Mouse (Mus musculus) neural tube, postnatal 0 days (tissue): Measurements from ENCODE around the gene Olfr464. TPM values are rescaled to one million over a fixed set of nuclear protein-coding genes. Genes with fewer than 3 reads are reported as not detected.

Experiments
- polyA plus RNA-seq: library from polyadenylated mRNA; unstranded; fragments of >200 nt; fragmentation: Nextera tagmentation; extraction: Ambion mirVana; gene quantifications from 2 replicates; pipeline ENCODE4 v1.2.1, GENCODE M21; 2015

Gene Olfr464
- 0.25 and 0.47 TPM in 2 replicates for polyA plus RNA-seq

DNA sequence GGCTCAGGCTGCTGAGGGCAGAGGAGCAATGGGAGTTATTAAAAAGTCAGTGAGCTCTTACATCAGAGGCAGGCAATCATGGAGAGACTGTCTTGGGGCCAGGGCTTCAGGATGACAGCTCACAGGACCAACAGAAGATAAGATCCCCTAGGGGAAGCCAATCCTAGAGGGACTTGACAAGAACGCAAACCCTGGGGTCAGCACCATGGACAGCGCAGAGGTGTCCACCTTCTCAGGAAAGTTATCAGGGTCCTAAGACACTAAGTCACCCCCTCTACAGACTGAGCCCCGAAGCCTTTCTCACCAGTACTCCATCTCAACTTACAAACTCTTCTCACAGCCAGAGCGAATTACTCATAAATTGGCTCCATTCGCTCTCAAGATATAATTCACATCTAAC, at the start of gene Olfr464:
TSS of gene Olfr464 (minus strand) at position 2 of the 400 bp plus-strand sequence.

DNA sequence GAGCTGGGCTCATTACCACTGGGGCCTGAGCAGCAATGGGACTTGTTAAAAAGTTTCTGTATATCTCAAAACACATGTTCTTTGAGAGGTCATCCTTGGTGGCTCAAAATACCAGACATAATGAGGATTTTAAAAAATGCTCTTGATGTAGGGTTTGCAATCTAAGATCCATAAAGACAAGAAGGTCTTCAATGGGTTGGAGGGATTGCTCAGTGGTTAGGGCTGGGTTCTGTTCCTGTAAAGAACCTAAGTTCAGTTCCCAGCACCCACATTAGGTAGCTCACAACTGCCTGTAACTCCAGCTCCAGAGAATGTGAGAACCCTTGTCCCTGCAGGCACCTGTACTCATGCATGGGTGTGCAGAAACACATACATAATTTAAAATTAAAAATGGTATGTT, 23.5 kb downstream of the Olfr464 start, which contains the start of gene Olfr463:
TSS of gene Olfr463 (minus strand) at position 101 of the 400 bp plus-strand sequence.

DNA sequence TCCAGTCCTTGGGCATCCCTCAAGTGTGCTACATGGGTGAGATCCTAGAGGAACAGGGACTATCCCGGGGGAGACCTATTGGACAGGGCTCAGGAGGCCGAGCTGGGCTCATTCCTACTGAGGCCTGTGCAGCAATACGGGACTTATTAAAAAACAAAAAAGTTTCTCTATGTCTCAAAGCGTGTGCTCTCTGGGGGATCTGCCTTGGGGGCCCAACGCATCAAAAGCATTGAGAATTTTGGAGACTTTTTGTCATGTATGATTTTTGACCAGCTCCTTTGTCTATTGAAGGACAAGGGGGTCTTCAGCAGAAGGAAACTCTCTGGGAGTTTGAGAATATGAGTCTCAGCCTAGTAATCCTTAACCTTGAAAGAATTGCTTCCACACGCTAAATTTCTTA, 28.6 kb downstream of the Olfr464 start, which contains the start of gene Olfr462:
TSS of gene Olfr462 (minus strand) at position 101 of the 400 bp plus-strand sequence.

DNA sequence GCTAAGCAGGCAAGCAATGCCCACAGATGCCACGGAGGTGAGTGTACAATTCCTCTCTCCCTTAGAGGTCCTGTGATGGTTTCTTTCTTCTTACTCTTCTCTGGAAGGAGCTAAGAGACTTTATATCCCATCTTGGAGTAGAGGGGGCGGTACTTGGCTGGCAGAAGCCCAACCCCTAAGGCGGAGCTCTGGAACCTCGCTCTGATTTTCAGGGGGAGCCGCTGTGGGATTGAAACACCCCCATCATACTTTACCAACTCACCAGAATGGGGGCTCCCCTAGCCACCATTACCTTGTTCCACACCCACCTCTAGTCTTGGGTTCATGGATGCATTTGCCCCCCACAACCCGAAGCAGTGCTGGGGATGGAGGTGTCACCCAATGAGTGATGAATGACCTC, 45.3 kb downstream of the Olfr464 start, which contains the start of gene Epx:
TSS of gene Epx (minus strand) at position 101 of the 400 bp plus-strand sequence.

Other genes starting within 250 kb of the Olfr464 start
- 124 and 135 TPM in 2 replicates for gene Supt4a, start 183.4 kb downstream of the Olfr464 start, polyA plus RNA-seq
- gene Tspoap1, start 160.4 kb downstream of the Olfr464 start, polyA plus RNA-seq = 28.1 and 43.5 TPM in 2 replicates
- 0.27 TPM in 1 of 2 replicates, not detected in the other for gene Mpo, start 127.4 kb downstream of the Olfr464 start, polyA plus RNA-seq
- gene Lpo, start 92.7 kb downstream of the Olfr464 start, polyA plus RNA-seq = 2.7 and 3.0 TPM in 2 replicates
- gene Mks1, start 67.8 kb downstream of the Olfr464 start, polyA plus RNA-seq = 7.0 TPM in 2 replicates
- gene Epx, start 45.4 kb downstream of the Olfr464 start, polyA plus RNA-seq = 1.3 and 1.4 TPM in 2 replicates
- gene Olfr462, start 28.7 kb downstream of the Olfr464 start, polyA plus RNA-seq = not detected in 2 replicates
- 0.10 TPM in 1 of 2 replicates, not detected in the other for gene Olfr463, start 23.6 kb downstream of the Olfr464 start, polyA plus RNA-seq
- gene Dynll2, start 66.6 kb upstream of the Olfr464 start, polyA plus RNA-seq = 77.6 and 79.0 TPM in 2 replicates
- gene Srsf1, start 126.4 kb upstream of the Olfr464 start, polyA plus RNA-seq = 126 and 133 TPM in 2 replicates
- gene Vezf1, start 147.3 kb upstream of the Olfr464 start, polyA plus RNA-seq = 28.3 and 28.8 TPM in 2 replicates
- gene Cuedc1, start 177.1 kb upstream of the Olfr464 start, polyA plus RNA-seq = 46.9 and 48.7 TPM in 2 replicates